Mouse (Mus musculus) kidney, postnatal 0 days (tissue): ENCODE measurements around the gene Cdc34. TPM values are rescaled to one million over a fixed set of nuclear protein-coding genes. Genes with fewer than 3 reads are reported as not detected.

Experiments
- ATAC-seq: fragments of 200-750 bp; cut with Nextera tagmentation; replicated peaks from 2 replicates; pipeline ENCODE4 v1.8.0; 2017; ENCODE audit warnings: low read depth, moderate number of reproducible peaks, moderate TSS enrichment, moderate library complexity; ENCODE audit not compliant: low FRiP score
- DNase-seq: peaks from one replicate; pipeline ENCODE4 v3.0.0-alpha.2; 2016; ENCODE audit warnings: low spot score
- H3K27ac ChIP-seq: fragments of 300-500 bp; sonication (generic); 2 replicates; pipeline ENCODE4 v1.5.1; 2014; ENCODE audit warnings: mild to moderate bottlenecking
- H3K27me3 ChIP-seq: fragments of 300-500 bp; sonication (generic); 2 replicates; pipeline ENCODE4 v1.6.1; 2014; ENCODE audit warnings: low read length, mixed read lengths; ENCODE audit not compliant: insufficient read depth
- H3K36me3 ChIP-seq: fragments of 300-500 bp; sonication (generic); 2 replicates; pipeline ENCODE4 v1.6.1; 2014; ENCODE audit warnings: low read length, mixed read lengths; ENCODE audit not compliant: insufficient read depth
- H3K4me1 ChIP-seq: fragments of 300-500 bp; sonication (generic); replicated peaks from 2 replicates; pipeline ENCODE4 v1.6.1; 2014; ENCODE audit warnings: antibody characterized with exemption, low read length, mixed read lengths; ENCODE audit not compliant: insufficient read depth
- H3K4me2 ChIP-seq: fragments of 300-500 bp; sonication (generic); 2 replicates; pipeline ENCODE4 v1.6.1; 2014; ENCODE audit warnings: mild to moderate bottlenecking, low read length, moderate library complexity, mixed read lengths
- H3K4me3 ChIP-seq: fragments of 300-500 bp; sonication (generic); replicated peaks from 2 replicates; pipeline ENCODE4 v1.5.1; 2014; ENCODE audit warnings: low read depth, low read length
- H3K9ac ChIP-seq: fragments of 300-500 bp; sonication (generic); 2 replicates; pipeline ENCODE4 v1.6.1; 2014; ENCODE audit warnings: low read depth, low read length
- H3K9me3 ChIP-seq: fragments of 300-500 bp; sonication (generic); replicated peaks from 2 replicates; pipeline ENCODE4 v1.6.1; 2016; ENCODE audit warnings: low read length, inconsistent platforms, mixed read lengths
- CTCF ChIP-seq: IDR thresholded peaks from 2 replicates; pipeline ENCODE4 v1.5.1; 2016; ENCODE audit warnings: antibody characterized with exemption, low read depth, mild to moderate bottlenecking, moderate library complexity
- WGBS: fragments of 180-500 bp; shearing (Covaris S2); extraction: QIAGEN DNeasy Blood & Tissue Kit; methylation state at CpG from one replicate; pipeline ENCODE4 v1.1.7; 2014; 5-methylcytosine and 5-hydroxymethylcytosine counted together
- polyA plus RNA-seq: library from polyadenylated mRNA; unstranded; fragments of >200 nt; fragmentation: Nextera tagmentation; extraction: Ambion mirVana; gene quantifications from 2 replicates; pipeline ENCODE4 v1.2.1, GENCODE M21; 2015

The Cdc34 gene
- polyA plus RNA-seq, 1 experiment from 2014 or later, result 75.7 TPM

DNA sequence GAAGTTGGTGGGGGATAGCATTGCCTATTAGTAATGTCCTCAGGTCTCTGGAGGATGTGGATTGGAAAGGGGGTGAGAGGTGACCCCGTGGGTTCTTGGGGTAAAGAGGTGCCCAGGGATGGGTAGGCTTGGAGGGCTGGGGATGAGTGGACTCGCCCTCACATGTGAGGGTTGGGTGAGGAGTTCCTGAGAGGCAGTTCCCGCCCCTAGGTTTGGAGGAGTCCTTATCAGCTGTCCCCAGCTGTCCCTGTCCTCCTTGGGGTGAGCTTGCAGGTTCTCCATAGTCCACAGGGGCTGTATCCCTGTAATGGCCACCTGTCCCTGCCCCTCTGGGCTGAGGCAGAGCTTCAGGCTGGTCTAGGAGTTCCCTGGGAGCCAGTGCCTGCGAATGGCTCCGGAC, 24.0 kb downstream of the Cdc34 start:
- no peaks in the 10 kb centered on the region for H3K9me3 ChIP-seq
- H3K9ac ChIP-seq, result 0 out of 2 replicates have a peak overlapping the region, but pooled peaks have one; percentile 44
- H3K27me3 ChIP-seq, result no peaks in the 10 kb centered on the region
- no peak for TF ChIP-seq CTCF
- no peak for ATAC-seq
- DNase-seq, result no peak
- H3K36me3 ChIP-seq, result peaks cover 22% of the 10 kb centered on the region
- H3K4me2 ChIP-seq, result peak overlapping the region; percentile 79
- WGBS, result 80% methylated on average over 5 of the region's 5 CpGs
- H3K27ac ChIP-seq, result peak overlapping the region; percentile 57; the same call in 1 of the 2 replicates
- H3K4me3 ChIP-seq, result peak overlapping the region; percentile 68; the same call in 1 of the 2 replicates
- peaks cover 15% of the 10 kb centered on the region for H3K4me1 ChIP-seq

GRCm38 (mm10) chr10:79706406-79707094, 24.6 kb downstream of the Cdc34 start:
- peak overlapping the region; percentile 79; the same call in 1 of the 2 replicates for H3K4me2 ChIP-seq
- H3K9ac ChIP-seq, result 0 out of 2 replicates have a peak overlapping the region, but pooled peaks have one; percentile 44
- no peak for ATAC-seq
- no peak overlapping the region for H3K4me3 ChIP-seq
- peaks cover 13% of the 10 kb centered on the region for H3K4me1 ChIP-seq
- no peaks in the 10 kb centered on the region for H3K27me3 ChIP-seq
- H3K36me3 ChIP-seq, result peaks cover 28% of the 10 kb centered on the region
- H3K9me3 ChIP-seq, result no peaks in the 10 kb centered on the region
- 65% methylated on average over 5 of the region's 5 CpGs for WGBS
- peak overlapping the region; percentile 57; the same call in 1 of the 2 replicates for H3K27ac ChIP-seq
- DNase-seq, result no peak
- TF ChIP-seq CTCF, result no peak

GRCm38 (mm10) chr10:79707162-79707561, 25.2 kb downstream of the Cdc34 start:
- H3K4me1 ChIP-seq, result peaks cover 13% of the 10 kb centered on the region
- H3K27ac ChIP-seq, result no peak overlapping the region
- H3K4me3 ChIP-seq, result no peak overlapping the region
- DNase-seq, result no peak
- no peak overlapping the region for H3K9ac ChIP-seq
- H3K27me3 ChIP-seq, result no peaks in the 10 kb centered on the region
- WGBS, result 70% methylated on average over 1 of the region's 1 CpGs
- no peak for TF ChIP-seq CTCF
- peaks cover 32% of the 10 kb centered on the region for H3K36me3 ChIP-seq
- H3K9me3 ChIP-seq, result no peaks in the 10 kb centered on the region
- ATAC-seq, result no peak
- H3K4me2 ChIP-seq, result no peak overlapping the region

DNA sequence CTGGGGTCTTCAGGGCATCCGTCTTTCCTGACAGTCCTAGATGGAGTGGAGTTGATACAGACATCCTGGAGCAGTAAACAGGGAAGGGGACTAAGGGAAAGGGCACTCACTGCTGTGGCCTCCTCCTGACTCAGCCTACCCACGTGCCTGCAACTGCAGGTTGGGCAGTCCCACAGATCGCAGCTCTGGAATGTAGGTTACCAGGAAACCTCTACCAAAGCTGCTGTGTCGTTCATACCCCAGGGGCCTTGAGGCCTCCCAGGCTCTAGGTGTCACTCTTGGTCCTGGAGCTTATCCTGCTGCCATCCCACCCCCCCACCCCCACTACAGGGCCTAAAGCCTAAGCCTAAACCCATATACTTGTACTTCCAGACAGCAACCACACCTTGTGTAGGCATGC, 25.8 kb downstream of the Cdc34 start:
- Histone ChIP-seq H3K27ac (no peak overlapping the region), H3K4me2 (no peak overlapping the region), H3K27me3 (no peaks in the 10 kb centered on the region), H3K4me1 (peaks cover 13% of the 10 kb centered on the region), H3K36me3 (peaks cover 32% of the 10 kb centered on the region), H3K9me3 (no peaks in the 10 kb centered on the region), H3K9ac (no peak overlapping the region), H3K4me3 (no peak overlapping the region)
- no peak for ATAC-seq
- 72% methylated on average over 4 of the region's 4 CpGs for WGBS
- DNase-seq, result no peak
- no peak for TF ChIP-seq CTCF

DNA sequence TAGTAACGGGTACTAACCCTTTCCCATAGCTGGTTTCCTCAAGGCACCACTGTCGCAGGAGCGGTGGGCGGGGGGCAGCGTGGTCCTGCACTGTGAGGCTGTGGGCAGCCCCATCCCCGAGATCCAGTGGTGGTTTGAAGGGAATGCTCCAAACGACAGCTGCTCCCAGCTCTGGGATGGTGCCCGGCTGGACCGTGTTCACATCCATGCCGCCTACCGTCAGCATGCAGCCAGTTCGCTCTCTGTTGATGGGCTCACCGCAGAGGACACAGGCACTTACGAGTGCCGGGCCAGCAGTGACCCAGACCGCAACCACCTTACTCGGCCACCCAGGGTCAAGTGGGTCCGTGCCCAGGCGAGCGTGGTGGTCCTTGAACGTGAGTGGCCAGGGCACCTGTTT, 26.7 kb downstream of the Cdc34 start:
- peaks cover 32% of the 10 kb centered on the region for H3K36me3 ChIP-seq
- DNase-seq, result no peak
- H3K4me3 ChIP-seq, result no peak overlapping the region
- 85% methylated on average over 21 of the region's 21 CpGs for WGBS
- no peak overlapping the region for H3K27ac ChIP-seq
- ATAC-seq, result no peak
- H3K9ac ChIP-seq, result no peak overlapping the region
- no peak overlapping the region for H3K4me2 ChIP-seq
- H3K4me1 ChIP-seq, result peaks cover 13% of the 10 kb centered on the region
- no peaks in the 10 kb centered on the region for H3K9me3 ChIP-seq
- H3K27me3 ChIP-seq, result no peaks in the 10 kb centered on the region
- no peak for TF ChIP-seq CTCF

GRCm38 (mm10) chr10:79709307-79709706, 27.3 kb downstream of the Cdc34 start:
- Histone ChIP-seq H3K36me3 (peaks cover 32% of the 10 kb centered on the region), H3K9ac (no peak overlapping the region), H3K4me3 (no peak overlapping the region), H3K4me1 (peaks cover 13% of the 10 kb centered on the region), H3K27me3 (no peaks in the 10 kb centered on the region), H3K4me2 (no peak overlapping the region), H3K27ac (no peak overlapping the region), H3K9me3 (no peaks in the 10 kb centered on the region)
- WGBS, result 72% methylated on average over 7 of the region's 7 CpGs
- DNase-seq (no peak), ATAC-seq (no peak)
- no peak for TF ChIP-seq CTCF
